Mouse (Mus musculus) left cerebral cortex, adult 8-10 months (tissue): ENCODE measurements around the gene Ssna1. TPM values are rescaled to one million over a fixed set of nuclear protein-coding genes. Genes with fewer than 3 reads are reported as not detected.

ENCODE experiments used
- DNase-seq, 2 experiments: peaks; one replicate each; pipeline ENCODE4 v3.0.0; 2022; ENCODE audit warnings: low spot score in 2 of 2
- total RNA-seq, 4 experiments: library from RNA; stranded (reverse); gene quantifications; 2 replicates each; pipeline ENCODE4 v1.2.4; 2022

Ssna1 gene
- total RNA-seq, 4 experiments from 2014 or later = 57.5 to 67.8 (median 62.1) TPM

- DNase-seq = peak in 1 of 2 experiments; percentile 76
Measured at GRCm38 (mm10) chr2:25290101-25290815, 18.0 kb upstream of the Ssna1 start.

DNA sequence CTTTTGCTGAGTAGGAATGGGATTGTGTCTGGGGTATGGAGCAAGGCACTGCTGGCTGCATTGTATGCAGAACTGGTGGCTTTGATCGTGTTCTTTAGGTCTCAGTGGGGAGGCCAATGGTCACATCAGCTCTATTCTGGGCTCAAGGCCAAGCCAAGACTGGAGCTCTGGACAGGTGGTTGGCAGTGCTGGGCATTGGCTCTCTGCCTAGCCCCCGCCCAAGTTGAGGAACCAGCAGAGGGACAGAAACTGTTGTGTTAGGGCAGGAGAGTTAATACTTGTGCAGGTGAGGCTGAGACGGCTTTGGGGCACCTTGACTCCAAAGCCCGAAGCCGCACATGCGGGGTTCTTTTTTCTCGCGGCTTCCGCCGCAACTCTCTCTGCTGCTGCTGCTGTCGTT is 17.4 kb upstream of the Ssna1 start, which contains the start of gene Lrrc26:
Gene Lrrc26 (plus strand): TSS at position 265 of the 400 bp plus-strand sequence.
- no peak for DNase-seq

GRCm38 (mm10) chr2:25288734-25289345 is 16.6 kb upstream of the Ssna1 start:
- DNase-seq = no peak

GRCm38 (mm10) chr2:25287927-25288649 is 15.8 kb upstream of the Ssna1 start, which contains the start of gene Tmem210:
TSS of gene Tmem210 (plus strand) at chr2:25288145.
- no peak for DNase-seq

GRCm38 (mm10) chr2:25286837-25287636 is 14.8 kb upstream of the Ssna1 start:
- DNase-seq = no peak

- DNase-seq = no peak
Measured at GRCm38 (mm10) chr2:25286314-25286713, 14.1 kb upstream of the Ssna1 start.

- no peak for DNase-seq
Measured at GRCm38 (mm10) chr2:25285551-25285950, 13.3 kb upstream of the Ssna1 start.

DNA sequence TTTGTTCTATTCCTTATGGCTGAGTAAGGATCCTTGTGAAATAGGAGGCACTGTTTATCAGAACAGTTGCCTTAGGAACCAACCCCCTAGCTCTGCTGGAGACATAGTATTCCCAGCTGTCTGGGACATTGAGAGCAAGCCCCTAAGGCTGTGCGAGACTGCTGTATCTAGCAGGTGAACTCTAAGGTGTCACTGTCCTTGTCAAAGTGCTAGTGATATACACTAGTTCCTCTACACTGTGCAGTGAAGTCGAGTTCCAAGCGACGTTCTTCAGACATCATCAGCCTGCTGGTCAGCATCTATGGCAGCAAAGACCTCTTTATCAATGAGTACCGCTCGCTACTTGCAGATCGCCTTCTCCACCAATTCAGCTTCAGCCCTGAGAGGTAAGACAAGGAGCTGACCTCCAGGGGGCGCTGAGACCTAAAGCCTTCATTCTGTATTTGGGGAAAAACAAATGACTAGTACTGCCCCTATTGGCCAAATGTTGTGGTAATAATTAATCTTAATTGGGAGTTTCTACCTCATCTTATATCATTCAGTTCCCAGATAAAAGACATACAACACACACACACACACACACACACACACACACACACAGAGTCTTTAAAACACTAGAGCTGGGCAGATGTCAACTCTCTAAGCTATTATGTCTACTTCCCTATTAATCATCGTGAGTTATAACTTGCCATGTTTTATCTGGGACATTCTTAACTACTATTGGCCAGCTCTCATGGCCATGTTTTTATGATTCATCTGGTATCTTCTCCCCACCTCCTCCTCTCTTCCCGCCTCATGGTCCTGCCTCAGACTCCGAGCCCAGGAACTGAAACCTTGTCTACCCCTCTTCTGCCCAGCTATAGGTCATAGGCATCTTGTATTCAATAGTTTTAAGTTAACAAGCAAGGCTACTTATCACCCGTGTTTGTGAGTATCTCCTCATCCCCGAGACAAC is 7.0 kb upstream of the Ssna1 start:
- DNase-seq = no peak

- no peak for DNase-seq
Measured at GRCm38 (mm10) chr2:25273010-25273409, 772 bp upstream of the Ssna1 start.

- DNase-seq = no peak
Measured at GRCm38 (mm10) chr2:25272515-25272914, 277 bp upstream of the Ssna1 start.

DNA sequence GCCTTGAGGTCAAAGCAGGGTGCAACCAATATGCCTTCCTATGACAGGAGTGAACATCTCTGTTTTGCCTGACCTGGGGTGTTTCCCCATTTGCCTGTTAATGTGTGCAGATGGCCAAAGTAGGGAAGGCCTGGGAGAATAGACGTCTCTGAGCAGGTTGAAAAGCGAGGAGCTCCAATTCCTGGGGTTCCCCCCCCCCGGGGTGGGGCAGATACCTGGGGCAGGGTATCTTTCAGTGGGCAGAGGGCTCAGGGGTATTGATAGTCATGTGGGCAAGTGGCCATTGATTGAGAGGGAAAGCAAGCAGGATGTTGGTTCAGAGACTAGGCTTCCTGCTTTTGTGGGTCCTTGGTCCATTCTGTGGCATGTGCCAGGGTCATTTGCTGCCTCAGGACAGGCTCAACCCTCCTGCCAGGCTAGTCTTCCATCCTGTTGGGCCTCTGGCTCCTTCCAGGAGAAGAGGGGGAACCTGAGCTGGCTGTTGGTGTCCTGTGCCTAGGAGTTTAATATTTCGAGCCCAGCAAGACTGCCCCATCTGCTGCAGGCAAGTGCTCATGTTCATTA is 4.4 kb downstream of the Ssna1 start:
- DNase-seq = no peak

GRCm38 (mm10) chr2:25267241-25267640 is 5.0 kb downstream of the Ssna1 start:
- DNase-seq = peak in 1 of 2 experiments; percentile 72

DNA sequence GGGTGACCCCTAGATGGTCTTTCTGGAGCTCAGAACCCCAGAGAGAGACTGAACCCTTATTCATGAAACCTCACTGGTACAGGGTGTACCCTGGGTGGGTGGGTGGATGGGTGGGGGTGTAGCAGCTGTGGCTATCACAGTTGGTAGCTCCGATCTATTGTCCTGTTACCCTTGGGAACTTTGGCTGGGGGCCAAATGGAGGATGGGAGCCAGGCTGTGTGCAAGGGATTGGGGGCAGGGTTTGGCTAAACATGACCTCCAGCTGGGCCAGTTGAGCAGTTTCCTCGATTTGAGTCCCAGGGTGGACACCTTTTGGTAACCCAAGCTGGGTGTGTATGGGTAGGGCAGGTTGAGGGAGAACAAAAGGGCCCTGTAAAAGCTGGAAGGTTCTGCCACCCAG is 5.5 kb downstream of the Ssna1 start:
- peak in 1 of 2 experiments; percentile 80 for DNase-seq

GRCm38 (mm10) chr2:25265897-25266656 is 6.2 kb downstream of the Ssna1 start:
- no peak for DNase-seq

- no peak for DNase-seq
Measured at GRCm38 (mm10) chr2:25264851-25265250, 7.4 kb downstream of the Ssna1 start.

DNA sequence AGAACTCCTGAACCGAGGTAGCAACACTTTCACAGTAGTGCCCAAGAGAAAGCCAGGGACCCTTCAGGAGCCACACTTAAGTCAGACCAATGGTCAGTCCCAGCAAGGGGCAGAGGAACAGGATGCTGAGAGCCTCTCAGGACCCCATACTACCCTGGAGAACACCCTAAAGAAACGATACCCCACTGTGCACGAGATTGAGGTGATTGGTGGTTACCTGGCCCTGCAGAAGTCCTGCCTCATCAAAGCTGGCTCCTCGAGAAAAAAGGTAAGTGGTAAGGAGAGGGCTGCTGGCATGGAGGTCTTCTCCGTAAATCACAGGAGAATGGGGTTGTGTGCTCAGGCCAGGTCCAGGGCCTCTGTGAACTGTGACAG is 8.0 kb downstream of the Ssna1 start:
- DNase-seq = no peak

- DNase-seq = no peak
Measured at GRCm38 (mm10) chr2:25263623-25264285, 8.5 kb downstream of the Ssna1 start.

DNA sequence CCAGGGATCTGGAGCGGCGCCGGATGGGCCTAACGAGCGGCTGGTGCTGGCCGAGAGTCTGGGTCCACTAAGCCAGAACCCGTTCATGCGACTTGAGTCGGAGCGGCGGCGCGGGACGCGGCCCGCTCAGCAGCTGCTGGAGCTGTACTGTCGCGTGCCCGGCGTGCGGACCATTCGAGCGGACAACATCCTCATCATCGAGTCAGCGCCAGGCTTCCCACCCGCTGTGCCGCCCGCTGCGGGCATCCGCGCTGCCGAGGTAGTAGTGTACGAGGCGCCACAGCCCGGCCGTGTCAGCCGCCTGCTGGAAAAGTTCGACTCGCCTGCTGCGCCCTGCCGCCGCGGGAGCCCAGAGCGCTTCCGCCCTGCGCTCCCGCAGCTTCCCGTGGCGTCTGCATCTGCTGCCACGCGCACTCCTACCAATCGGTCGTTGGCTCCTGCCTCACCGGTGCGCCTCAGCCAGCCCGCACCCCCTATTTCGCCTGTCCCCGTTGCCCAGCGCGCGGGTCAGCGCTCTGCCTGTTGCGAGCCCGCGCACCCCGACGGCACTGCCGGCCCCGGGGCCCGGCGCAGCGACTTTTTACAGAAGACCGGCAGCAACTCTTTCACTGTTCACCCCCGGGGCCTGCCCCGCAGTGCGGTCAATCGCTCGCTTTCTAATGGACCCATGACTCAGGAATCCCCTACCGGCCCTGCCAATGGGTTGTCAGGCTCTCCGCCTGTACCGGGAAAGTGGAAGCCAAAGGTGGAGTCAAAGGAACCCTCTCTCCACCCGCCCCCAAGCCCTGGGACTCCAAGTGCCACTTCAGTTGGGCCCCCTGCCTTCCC is 9.2 kb downstream of the Ssna1 start:
- DNase-seq = no peak
